Mouse (Mus musculus) neural tube, embryonic 10.5 days (tissue): Measurements from ENCODE around the gene Tarbp1.
"Not testable (repeated sequence)": the region's sequence is repeated elsewhere in the genome, so short reads cannot be mapped to it uniquely, and the experiment has no call there.

Source experiments
- DNase-seq: peaks from one replicate; pipeline ENCODE4 v3.0.0-alpha.2; 2017; ENCODE audit warnings: low spot score; ENCODE audit errors: extremely low spot score

Tarbp1 gene

DNA sequence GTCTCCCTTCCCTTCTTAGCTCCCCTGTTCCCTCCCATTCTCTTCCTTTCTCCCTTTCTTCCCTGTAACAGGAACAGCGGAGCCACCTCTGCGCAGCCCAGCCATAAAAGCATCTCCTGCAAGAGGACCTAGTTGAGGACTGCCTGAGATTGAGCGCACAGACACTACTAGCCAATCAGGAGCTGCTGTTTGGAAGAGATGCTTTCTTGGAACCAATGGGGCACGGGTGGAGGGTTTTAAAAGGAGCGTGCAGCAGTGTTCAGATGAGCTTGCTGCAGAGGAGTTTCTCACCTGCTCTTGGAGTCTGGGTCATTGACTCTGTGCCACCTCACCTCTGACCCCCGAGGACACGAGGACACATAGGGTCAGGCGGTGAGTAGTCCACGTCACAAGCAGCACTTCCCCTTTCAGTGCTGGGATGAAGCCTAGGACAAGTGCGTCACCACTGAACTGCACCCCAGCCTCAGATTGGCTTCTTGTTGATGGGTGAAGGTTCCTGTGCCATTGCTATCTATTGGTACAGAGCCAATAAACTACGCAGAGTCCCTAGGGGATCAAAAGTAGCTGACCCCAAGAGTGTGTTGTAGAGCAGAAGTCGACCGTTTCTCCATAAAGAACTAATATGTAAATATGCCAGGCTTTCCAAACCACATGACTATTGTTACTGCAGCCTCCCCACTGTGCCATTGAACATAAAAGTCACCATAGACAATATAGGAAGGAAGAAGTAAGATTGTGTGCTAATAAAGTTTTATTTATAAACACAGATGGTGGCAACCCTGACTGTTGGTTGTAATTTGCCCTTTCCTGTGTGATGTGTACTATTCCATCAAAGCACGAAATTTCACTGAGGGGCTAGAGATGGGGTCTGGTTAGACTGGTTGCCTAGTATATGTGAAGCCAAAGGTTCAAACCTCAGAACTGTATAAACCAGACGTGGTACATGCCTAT, 19.6 kb upstream of the Tarbp1 start:
- no peak for DNase-seq

DNA sequence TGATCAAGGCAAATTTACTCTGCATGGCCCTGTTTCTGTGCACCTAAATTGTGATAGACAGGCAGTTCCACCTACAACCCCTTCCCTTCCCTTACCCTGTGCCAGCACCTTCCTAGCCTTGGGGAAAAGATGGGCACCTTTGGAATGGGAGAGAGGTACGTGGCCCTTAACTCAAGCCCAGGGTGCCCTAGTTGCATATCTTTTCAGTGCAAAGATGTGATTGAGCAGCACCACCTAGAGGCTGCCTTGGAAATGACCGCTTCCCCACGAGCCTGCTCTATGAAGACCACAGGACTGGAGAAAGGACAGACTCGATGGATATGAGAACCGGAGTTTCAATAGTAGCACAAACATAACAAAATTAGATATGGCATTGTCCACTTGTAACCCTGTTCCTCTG, 8.1 kb upstream of the Tarbp1 start:
- peak; percentile 76 for DNase-seq

- no peak for DNase-seq
Measured at GRCm38 (mm10) chr8:126482348-126482720, 7.5 kb upstream of the Tarbp1 start.

GRCm38 (mm10) chr8:126481494-126482347, 6.9 kb upstream of the Tarbp1 start:
- peak; percentile 43 for DNase-seq

DNA sequence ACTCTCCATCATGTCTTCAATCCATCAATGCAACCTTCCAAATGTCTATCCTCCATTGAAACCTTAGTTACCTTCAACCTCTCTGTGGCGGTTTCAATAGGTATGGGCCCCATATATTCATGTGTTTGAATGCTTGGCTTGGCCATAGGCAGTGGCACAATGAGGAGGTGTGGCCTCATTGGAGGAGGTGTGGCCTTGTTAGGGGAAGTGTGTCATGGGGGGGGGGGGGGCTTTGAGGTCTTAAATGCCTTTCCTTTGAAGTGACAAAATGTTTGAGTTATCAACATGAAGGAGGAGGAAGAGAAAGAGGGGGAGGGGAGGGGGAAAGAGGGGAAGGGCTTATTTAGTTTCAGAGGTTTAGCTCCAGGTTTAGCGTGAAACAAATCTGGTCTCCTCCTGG, 5.5 kb upstream of the Tarbp1 start:
- no peak for DNase-seq

- no peak for DNase-seq
Measured at GRCm38 (mm10) chr8:126478714-126479113, 3.8 kb upstream of the Tarbp1 start.

DNA sequence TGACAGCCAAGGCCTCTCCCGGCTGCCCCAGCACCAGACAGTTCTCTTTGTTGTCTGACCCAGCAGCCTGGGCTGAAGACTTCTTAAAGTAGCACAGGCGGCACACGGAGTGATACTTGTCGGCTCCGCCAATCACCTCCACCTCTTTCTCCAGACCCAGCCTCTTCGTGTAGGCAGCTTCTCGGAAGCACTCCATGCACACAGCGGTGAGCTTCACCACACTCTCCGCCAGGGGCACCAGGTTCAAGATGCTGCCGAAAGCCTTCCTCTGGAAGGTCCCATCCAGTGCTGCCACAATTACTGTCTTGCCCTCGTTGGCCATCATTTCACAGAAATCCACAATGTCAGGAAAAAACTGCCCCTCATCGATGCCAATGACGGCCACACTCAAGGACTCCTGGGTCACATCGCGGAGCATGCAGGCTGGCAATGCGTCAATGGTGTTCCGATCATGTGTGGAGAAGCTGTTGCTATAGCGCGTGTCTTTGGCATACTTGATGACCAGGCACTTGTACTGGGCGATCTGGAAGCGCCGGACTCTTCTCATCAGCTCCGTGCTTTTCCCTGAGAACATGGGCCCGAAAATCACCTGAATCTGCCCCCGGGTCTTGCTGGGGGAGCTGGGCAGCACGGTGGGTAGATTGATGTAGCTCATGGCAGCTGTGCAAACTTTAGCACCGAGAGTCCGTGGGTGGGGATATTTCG, 1.4 kb upstream of the Tarbp1 start:
- DNase-seq, result not testable (repeated sequence)

DNA sequence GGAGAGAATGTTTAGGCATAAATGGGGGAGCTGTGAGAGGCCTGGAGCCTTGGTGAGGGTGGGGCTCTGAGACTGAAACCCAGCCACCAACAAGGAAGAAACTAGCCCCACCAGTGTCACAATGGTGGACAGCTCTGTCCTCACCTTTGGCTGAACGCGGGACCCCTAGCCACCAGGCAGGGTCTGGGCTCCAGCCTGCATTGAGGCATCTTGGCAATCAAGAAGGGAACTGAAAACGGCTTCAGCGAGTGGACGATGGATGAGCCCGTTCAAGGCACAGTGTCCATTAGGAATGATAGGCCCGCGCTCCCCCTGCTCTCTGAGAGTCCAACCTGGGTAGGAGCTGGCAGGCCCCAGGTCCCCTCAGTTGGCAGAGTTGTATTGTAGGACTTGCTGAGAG, 873 bp upstream of the Tarbp1 start:
- not testable (repeated sequence) for DNase-seq

GRCm38 (mm10) chr8:126473802-126474298, 1.0 kb downstream of the Tarbp1 start:
- DNase-seq, result no peak

- no peak for DNase-seq
Measured at GRCm38 (mm10) chr8:126464071-126464470, 10.8 kb downstream of the Tarbp1 start.

DNA sequence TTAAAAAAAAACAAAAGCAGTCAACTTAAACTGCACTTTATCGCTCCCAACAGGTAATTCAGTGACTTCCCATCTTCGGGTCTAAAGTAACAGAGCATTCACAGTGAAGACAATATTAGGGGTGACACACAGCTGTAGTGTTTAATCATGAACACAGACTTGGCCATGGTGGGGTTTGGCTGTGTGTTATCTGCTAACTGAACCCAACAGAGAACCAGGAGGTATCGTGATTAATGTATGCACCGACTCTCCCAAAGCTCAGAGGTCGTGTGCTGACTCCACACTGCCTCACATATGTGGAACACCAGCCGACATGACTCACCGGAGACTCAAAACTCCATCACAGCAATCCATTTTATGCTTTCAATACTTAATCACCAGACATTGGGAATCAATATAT, 13.1 kb downstream of the Tarbp1 start:
- DNase-seq, result no peak

- DNase-seq, result peak; percentile 38
Measured at GRCm38 (mm10) chr8:126460274-126460673, 14.6 kb downstream of the Tarbp1 start.

- DNase-seq, result no peak
Measured at GRCm38 (mm10) chr8:126455383-126455782, 19.5 kb downstream of the Tarbp1 start.

- no peak for DNase-seq
Measured at GRCm38 (mm10) chr8:126451158-126451557, 23.7 kb downstream of the Tarbp1 start.

GRCm38 (mm10) chr8:126438937-126439336, 35.9 kb downstream of the Tarbp1 start:
- DNase-seq, result no peak

DNA sequence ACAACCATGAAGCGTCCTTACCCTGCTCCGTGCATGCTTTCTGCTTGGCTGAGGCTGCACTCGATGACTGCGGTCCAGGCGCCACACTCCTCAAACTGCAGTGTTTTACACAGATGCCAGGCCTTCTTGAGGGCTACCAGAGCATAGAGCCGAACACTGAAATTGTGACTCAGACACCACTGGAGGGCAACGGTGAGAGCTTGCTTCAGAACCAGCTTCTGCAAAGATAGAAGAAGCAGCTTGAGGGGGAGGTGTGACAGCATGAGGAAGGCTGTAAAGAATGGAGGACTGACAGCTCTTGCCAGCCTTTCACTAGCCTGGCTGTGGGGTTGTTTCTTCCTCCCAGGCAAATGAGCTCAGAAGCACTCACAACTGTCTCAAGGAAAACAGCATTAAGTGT, 41.0 kb downstream of the Tarbp1 start:
- no peak for DNase-seq

- DNase-seq, result no peak
Measured at GRCm38 (mm10) chr8:126429635-126430034, 45.2 kb downstream of the Tarbp1 start.

DNA sequence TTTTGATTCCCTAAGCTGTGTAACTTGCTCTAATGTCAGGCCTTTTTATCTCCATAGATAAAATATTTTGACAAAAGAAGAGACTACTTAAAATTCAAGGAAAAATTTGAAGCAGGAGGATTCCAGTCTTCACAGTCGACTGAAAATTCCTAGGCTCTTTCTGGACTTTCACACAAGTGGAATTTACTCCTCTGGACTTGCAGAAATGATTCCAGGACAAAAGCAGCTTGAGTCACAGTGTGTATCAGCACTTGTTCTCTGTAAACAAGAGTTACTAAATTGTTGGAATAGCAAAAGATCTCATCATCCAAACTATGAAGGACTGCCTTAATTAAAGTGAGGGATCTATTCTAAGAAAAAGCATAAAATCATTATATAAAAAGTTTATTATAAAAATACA, 49.9 kb downstream of the Tarbp1 start:
- no peak for DNase-seq

GRCm38 (mm10) chr8:126424163-126424562, 50.7 kb downstream of the Tarbp1 start:
- no peak for DNase-seq

DNA sequence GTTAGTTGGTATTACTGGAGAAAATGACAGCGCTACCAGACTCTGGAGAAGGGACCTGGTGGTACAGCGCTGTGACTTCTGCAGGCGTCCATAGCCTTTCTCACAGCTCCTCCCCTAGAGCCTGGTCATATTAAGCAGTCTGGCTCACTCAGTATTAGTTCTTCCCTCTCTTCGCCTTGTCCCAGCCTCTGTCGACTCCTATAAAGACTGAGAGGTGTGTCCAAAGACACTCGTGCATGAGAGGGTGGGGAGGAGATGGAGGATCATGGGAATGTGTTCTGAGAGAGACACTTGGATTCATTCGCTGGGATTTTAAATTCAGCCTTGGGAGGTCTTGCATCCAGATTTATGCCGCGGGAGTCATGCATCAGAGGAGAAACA, 52.0 kb downstream of the Tarbp1 start:
- DNase-seq, result no peak

GRCm38 (mm10) chr8:126422174-126422919, 52.5 kb downstream of the Tarbp1 start, which contains the start of gene Coa6:
Gene Coa6 (plus strand): TSS chr8:126422515.
- peak; percentile 99 for DNase-seq
